Mouse (Mus musculus): ENCODE measurements around the gene Cnpy1. TPM values are rescaled to one million over a fixed set of nuclear protein-coding genes. Genes with fewer than 3 reads are reported as not detected.

Gene Cnpy1
- polyA plus RNA-seq, 1 experiment from 2014 or later, result not detected

DNA sequence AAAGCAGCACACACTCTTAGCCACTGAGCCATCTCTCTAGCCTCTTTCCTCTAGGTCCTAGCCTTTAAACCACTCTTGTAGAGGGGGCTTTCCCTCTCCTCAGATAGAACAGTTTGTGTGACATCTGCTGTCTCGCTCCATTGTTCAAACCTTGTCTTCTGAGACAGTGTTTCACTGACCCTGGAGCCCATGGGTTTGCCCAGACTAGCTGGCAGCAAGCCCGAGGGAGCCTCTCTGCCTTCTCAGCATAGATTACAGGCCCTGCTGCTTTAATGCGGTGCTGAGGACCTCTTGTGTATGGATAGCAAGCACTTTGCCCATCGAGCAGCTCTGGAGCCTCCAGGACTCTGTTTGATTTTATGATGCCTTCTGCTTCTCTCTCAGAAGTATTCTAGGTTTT is 8.6 kb downstream of the Cnpy1 start:
- no peaks in the 10 kb centered on the region for H3K27me3 ChIP-seq (ENCODE audit: low read depth, poor library complexity, severe bottlenecking)
- no peaks in the 10 kb centered on the region for H3K9me3 ChIP-seq (replicated peaks)
- DNase-seq (ENCODE audit: low spot score), result no peak
- no peak overlapping the region for H3K27ac ChIP-seq
- H3K36me3 ChIP-seq, result no peaks in the 10 kb centered on the region
- no peak overlapping the region for H3K4me3 ChIP-seq
- H3K4me1 ChIP-seq, result 0 out of 2 replicates have a peak, but pooled peaks cover 5% of the 10 kb centered on the region
- 56% methylated on average over 4 of the region's 4 CpGs for WGBS

GRCm38 (mm10) chr5:28236098-28236497 is 9.5 kb downstream of the Cnpy1 start:
- H3K4me1 ChIP-seq, result 0 out of 2 replicates have a peak, but pooled peaks cover 5% of the 10 kb centered on the region
- no peak for DNase-seq (ENCODE audit: low spot score)
- no peak overlapping the region for H3K4me3 ChIP-seq
- H3K36me3 ChIP-seq, result no peaks in the 10 kb centered on the region
- H3K27me3 ChIP-seq (ENCODE audit: low read depth, poor library complexity, severe bottlenecking), result no peaks in the 10 kb centered on the region
- H3K27ac ChIP-seq, result no peak overlapping the region
- 60% methylated on average over 6 of the region's 6 CpGs for WGBS
- H3K9me3 ChIP-seq (replicated peaks), result no peaks in the 10 kb centered on the region

DNA sequence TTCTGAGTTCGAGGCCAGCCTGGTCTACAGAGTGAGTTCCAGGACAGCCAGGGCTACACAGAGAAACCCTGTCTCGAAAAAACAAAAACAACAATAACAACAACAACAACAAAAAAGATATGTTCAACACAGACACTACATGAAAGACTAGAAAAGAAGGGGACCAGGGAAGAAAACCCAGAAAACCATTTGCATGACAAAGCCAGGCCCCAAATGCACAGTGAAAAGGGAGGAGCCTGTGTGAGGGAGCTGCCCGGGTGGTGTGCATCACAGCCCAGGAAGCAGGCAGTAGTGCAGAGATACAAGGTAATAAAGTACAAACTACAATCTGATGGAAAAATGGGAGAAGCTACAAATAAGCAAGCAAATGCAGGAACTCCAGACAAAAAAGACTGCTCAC is 13.5 kb downstream of the Cnpy1 start:
- DNase-seq (ENCODE audit: low spot score), result no peak
- Histone ChIP-seq H3K4me1 (0 out of 2 replicates have a peak, but pooled peaks cover 5% of the 10 kb centered on the region), H3K9me3 (replicated peaks) (no peaks in the 10 kb centered on the region), H3K27me3 (ENCODE audit: low read depth, poor library complexity, severe bottlenecking) (no peaks in the 10 kb centered on the region), H3K36me3 (no peaks in the 10 kb centered on the region), H3K4me3 (no peak overlapping the region), H3K27ac (no peak overlapping the region)
- whole genome bisulfite sequencing, result 80% methylated on average over 3 of the region's 3 CpGs

GRCm38 (mm10) chr5:28219596-28219995 is 26.0 kb downstream of the Cnpy1 start:
- H3K4me1 ChIP-seq, result no peaks in the 10 kb centered on the region
- peaks cover 21% of the 10 kb centered on the region for H3K27me3 ChIP-seq (ENCODE audit: low read depth, poor library complexity, severe bottlenecking)
- H3K36me3 ChIP-seq, result no peaks in the 10 kb centered on the region
- H3K9me3 ChIP-seq (replicated peaks), result no peaks in the 10 kb centered on the region
- H3K27ac ChIP-seq, result no peak overlapping the region
- DNase-seq (ENCODE audit: low spot score), result no peak
- H3K4me3 ChIP-seq, result no peak overlapping the region
- WGBS, result 96% methylated on average over 1 of the region's 1 CpGs

- 66% methylated on average over 2 of the region's 2 CpGs for WGBS
- Histone ChIP-seq H3K27me3 (ENCODE audit: low read depth, poor library complexity, severe bottlenecking) (peaks cover 81% of the 10 kb centered on the region), H3K4me1 (peaks cover 9% of the 10 kb centered on the region), H3K36me3 (no peaks in the 10 kb centered on the region), H3K27ac (no peak overlapping the region), H3K4me3 (no peak overlapping the region), H3K9me3 (replicated peaks) (no peaks in the 10 kb centered on the region)
- no peak for DNase-seq (ENCODE audit: low spot score)
These were observed 32.2 kb downstream of the Cnpy1 start for GRCm38 (mm10) chr5:28213441-28213840.

DNA sequence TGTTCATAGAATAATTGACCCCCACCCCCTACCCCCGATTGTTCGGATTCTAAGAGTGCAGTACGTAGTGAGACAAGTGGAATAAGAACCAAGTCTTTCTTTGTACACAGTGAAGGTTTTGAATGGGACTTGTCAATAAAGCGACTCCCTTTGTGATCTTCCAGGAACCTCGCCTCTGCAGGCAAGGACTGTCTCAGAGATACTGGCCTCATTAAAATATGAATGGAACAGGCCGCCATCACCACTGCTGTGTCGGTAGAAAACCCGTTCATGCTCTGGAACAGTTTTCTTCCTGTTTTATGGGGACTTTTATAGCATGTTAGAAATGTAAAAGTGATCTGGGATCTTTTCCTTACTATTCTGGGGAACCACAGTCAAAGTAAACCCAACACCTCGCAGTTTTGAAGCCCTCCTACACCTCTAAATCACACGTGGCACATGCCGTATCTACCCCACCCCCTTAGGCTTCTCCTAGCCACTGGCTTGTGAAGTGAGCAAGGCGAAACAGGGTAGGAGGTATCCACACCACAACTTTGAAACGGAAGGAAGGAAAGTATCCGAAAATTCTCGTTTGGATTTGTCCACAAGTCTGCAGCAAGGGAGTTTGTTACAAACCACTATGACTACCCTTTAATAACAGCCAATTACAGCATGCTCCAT is 33.8 kb downstream of the Cnpy1 start:
- Histone ChIP-seq H3K36me3 (no peaks in the 10 kb centered on the region), H3K4me1 (peaks cover 9% of the 10 kb centered on the region), H3K9me3 (replicated peaks) (no peaks in the 10 kb centered on the region), H3K27ac (no peak overlapping the region), H3K27me3 (ENCODE audit: low read depth, poor library complexity, severe bottlenecking) (peaks cover 97% of the 10 kb centered on the region), H3K4me3 (no peak overlapping the region)
- WGBS, result 2% methylated on average over 15 of the region's 15 CpGs
- DNase-seq (ENCODE audit: low spot score), result no peak

GRCm38 (mm10) chr5:28210591-28211550 is 34.7 kb downstream of the Cnpy1 start:
- peaks cover 9% of the 10 kb centered on the region for H3K4me1 ChIP-seq
- H3K27ac ChIP-seq, result no peak overlapping the region
- H3K27me3 ChIP-seq (ENCODE audit: low read depth, poor library complexity, severe bottlenecking), result peaks cover 97% of the 10 kb centered on the region
- peak; percentile 43 for DNase-seq (ENCODE audit: low spot score)
- H3K9me3 ChIP-seq (replicated peaks), result no peaks in the 10 kb centered on the region
- H3K4me3 ChIP-seq, result no peak overlapping the region
- 3% methylated on average over 29 of the region's 29 CpGs for WGBS
- H3K36me3 ChIP-seq, result no peaks in the 10 kb centered on the region

DNA sequence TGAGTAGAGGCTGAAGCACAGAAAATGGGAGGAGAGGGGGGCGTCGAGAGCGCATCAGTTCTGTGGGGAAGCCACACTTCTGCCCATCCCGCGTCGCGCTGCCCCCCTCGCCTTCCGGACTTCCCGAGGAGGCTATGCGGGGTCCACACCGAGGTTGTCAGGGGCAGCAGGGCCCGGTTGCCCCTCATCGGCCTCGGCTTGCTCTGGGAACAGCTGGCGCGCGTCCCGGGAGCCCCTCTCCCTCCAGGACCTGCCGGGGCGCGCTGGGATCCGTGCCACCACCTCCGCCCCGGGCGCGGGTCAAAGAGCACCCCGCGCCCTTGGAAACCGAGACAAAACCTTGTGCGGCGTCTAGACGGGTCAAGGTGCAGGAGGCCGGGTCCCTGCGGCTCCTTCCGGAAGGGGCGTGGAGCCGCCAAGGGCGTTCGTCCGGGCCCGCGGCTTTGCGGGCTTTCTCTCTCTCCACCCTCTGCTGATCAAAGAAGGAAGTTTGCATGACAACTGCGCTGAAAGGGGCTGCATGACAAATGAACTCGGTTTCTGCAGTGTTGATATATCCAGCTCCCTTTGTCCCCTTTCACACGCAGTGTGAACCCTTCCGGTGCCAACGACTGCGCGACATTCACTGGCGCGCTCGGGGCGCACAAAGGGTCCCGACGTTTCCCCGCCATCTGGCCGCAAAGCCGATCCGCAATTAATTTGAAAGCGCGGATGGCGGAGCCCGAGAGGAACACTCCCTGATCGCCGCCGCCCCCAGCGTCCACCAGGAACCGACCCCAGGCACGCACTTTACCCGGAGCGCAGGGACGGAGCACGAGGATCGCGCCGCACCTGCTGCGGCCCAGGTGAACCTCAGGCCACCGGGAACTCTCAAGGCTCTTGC is 35.8 kb downstream of the Cnpy1 start:
- Histone ChIP-seq H3K27me3 (ENCODE audit: low read depth, poor library complexity, severe bottlenecking) (peaks cover 98% of the 10 kb centered on the region), H3K36me3 (no peaks in the 10 kb centered on the region), H3K9me3 (replicated peaks) (no peaks in the 10 kb centered on the region), H3K4me1 (peaks cover 9% of the 10 kb centered on the region), H3K4me3 (peak overlapping the region; percentile 51), H3K27ac (peak overlapping the region; percentile 42; the same call in 1 of the 2 replicates)
- WGBS, result under 1% methylated on average over 80 of the region's 80 CpGs
- peak; percentile 55 for DNase-seq (ENCODE audit: low spot score)

GRCm38 (mm10) chr5:28208726-28209520 is 36.7 kb downstream of the Cnpy1 start:
- peaks cover 97% of the 10 kb centered on the region for H3K27me3 ChIP-seq (ENCODE audit: low read depth, poor library complexity, severe bottlenecking)
- no peak overlapping the region for H3K4me3 ChIP-seq
- 13% methylated on average over 20 of the region's 20 CpGs for WGBS
- H3K36me3 ChIP-seq, result no peaks in the 10 kb centered on the region
- peak; percentile 43 for DNase-seq (ENCODE audit: low spot score)
- H3K27ac ChIP-seq, result no peak overlapping the region
- no peaks in the 10 kb centered on the region for H3K9me3 ChIP-seq (replicated peaks)
- H3K4me1 ChIP-seq, result peaks cover 9% of the 10 kb centered on the region

DNA sequence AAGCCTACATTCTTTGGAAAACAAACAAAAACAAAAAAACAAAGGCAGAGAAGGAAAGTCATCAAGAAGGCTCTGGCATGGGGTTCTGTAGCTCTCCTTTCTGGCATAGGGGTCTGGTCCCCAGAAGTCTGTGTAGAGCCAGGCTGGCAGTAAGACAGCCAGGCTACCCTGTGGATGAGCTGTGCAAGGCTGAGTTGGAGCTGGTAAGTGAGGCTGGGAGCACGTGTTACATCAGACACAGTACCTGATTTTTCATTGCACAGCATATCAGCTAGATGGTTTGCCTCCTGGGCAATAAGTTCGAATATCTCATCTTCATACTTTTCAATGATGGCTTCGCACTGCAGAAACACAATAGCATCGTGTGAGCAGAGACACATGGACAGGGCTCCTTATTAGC is 38.6 kb downstream of the Cnpy1 start:
- Histone ChIP-seq H3K27me3 (ENCODE audit: low read depth, poor library complexity, severe bottlenecking) (peaks cover 94% of the 10 kb centered on the region), H3K36me3 (no peaks in the 10 kb centered on the region), H3K9me3 (replicated peaks) (no peaks in the 10 kb centered on the region), H3K27ac (no peak overlapping the region), H3K4me3 (no peak overlapping the region), H3K4me1 (peaks cover 9% of the 10 kb centered on the region)
- no peak for DNase-seq (ENCODE audit: low spot score)
- 71% methylated on average over 4 of the region's 4 CpGs for WGBS

GRCm38 (mm10) chr5:28206448-28206847 is 39.2 kb downstream of the Cnpy1 start:
- H3K27ac ChIP-seq, result no peak overlapping the region
- H3K9me3 ChIP-seq (replicated peaks), result no peaks in the 10 kb centered on the region
- H3K4me1 ChIP-seq, result peaks cover 9% of the 10 kb centered on the region
- H3K36me3 ChIP-seq, result no peaks in the 10 kb centered on the region
- H3K27me3 ChIP-seq (ENCODE audit: low read depth, poor library complexity, severe bottlenecking), result peaks cover 93% of the 10 kb centered on the region
- WGBS, result 63% methylated on average over 4 of the region's 4 CpGs
- H3K4me3 ChIP-seq, result no peak overlapping the region
- no peak for DNase-seq (ENCODE audit: low spot score)

DNA sequence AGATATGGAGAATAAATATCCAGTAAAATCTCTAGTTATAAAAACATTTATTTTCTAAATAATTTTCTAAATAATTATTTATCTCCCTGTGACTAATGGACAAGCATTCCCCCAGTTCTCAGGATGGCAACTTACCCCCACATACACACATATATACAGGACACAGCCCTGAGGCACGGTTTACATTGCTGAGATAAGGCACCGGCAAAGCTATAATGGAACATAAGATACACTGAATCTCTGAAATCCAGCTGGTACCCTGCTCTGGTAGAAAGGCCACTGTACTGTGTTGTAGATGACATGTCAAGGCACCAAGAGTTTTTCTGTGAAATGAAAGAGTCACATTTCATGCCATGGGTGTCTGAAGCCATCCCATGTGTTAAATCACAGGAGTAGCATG is 40.9 kb downstream of the Cnpy1 start:
- H3K36me3 ChIP-seq, result no peaks in the 10 kb centered on the region
- H3K4me1 ChIP-seq, result peaks cover 3% of the 10 kb centered on the region
- 82% methylated on average over 2 of the region's 2 CpGs for WGBS
- DNase-seq (ENCODE audit: low spot score), result no peak
- no peaks in the 10 kb centered on the region for H3K9me3 ChIP-seq (replicated peaks)
- no peak overlapping the region for H3K4me3 ChIP-seq
- no peak overlapping the region for H3K27ac ChIP-seq
- peaks cover 82% of the 10 kb centered on the region for H3K27me3 ChIP-seq (ENCODE audit: low read depth, poor library complexity, severe bottlenecking)

Measured in limb, embryonic 10.5 days (tissue).